Mouse (Mus musculus) liver, embryonic 14.5 days (tissue): Measurements from ENCODE around the gene Tagln2. TPM values are rescaled to one million over a fixed set of nuclear protein-coding genes. Genes with fewer than 3 reads are reported as not detected.

ENCODE experiments used
- ATAC-seq: fragments of 200-750 bp; cut with Nextera tagmentation; 2 replicates; pipeline ENCODE4 v1.8.0; 2017; ENCODE audit warnings: moderate number of reproducible peaks, mild to moderate bottlenecking, moderate library complexity; ENCODE audit not compliant: insufficient read depth
- DNase-seq, 3 experiments: peaks; one replicate each; pipeline ENCODE4 v3.0.0-alpha.2; 2012 to 2013; ENCODE audit warnings: low read depth in 3 of 3, low spot score in 3 of 3
- H3K27ac ChIP-seq: fragments of 300-500 bp; sonication (generic); 2 replicates; pipeline ENCODE4 v1.5.1; 2014; ENCODE audit warnings: moderate library complexity, mild to moderate bottlenecking, control low read depth, inconsistent platforms
- H3K27me3 ChIP-seq: fragments of 300-500 bp; sonication (generic); 2 replicates; pipeline ENCODE4 v1.6.1; 2014; ENCODE audit warnings: mild to moderate bottlenecking, low read length, moderate library complexity; ENCODE audit not compliant: control insufficient read depth, insufficient read depth
- H3K36me3 ChIP-seq: fragments of 300-500 bp; sonication (generic); replicated peaks from 2 replicates; pipeline ENCODE4 v1.6.1; 2014; ENCODE audit warnings: low read depth; ENCODE audit not compliant: control insufficient read depth, insufficient read depth
- H3K4me1 ChIP-seq, 2 experiments: fragments of 200-500 bp in 1 of 2; fragments of 300-500 bp in 1 of 2; sonication (generic) in 1 of 2; replicated peaks; 2 replicates each; pipeline ENCODE4 v1.6.1; 2012 to 2014; ENCODE audit warnings: antibody characterized with exemption in 1 of 2, inconsistent platforms in 1 of 2, low read length in 1 of 2; ENCODE audit not compliant: control insufficient read depth in 2 of 2, insufficient read depth in 2 of 2
- H3K4me2 ChIP-seq: fragments of 300-500 bp; sonication (generic); 2 replicates; pipeline ENCODE4 v1.6.1; 2014; ENCODE audit warnings: low read depth, mild to moderate bottlenecking, control low read depth, moderate library complexity
- H3K4me3 ChIP-seq, 2 experiments: fragments of 200-500 bp in 1 of 2; fragments of 300-500 bp in 1 of 2; sonication (generic) in 1 of 2; 2 replicates each; pipeline ENCODE4 v1.5.1; 2012 to 2014; ENCODE audit warnings: low read depth in 2 of 2, low read length in 2 of 2, mild to moderate bottlenecking in 2 of 2, control low read depth in 1 of 2, inconsistent platforms in 1 of 2, moderate library complexity in 1 of 2; ENCODE audit not compliant: insufficient read depth in 1 of 2
- H3K9ac ChIP-seq: fragments of 300-500 bp; sonication (generic); replicated peaks from 2 replicates; pipeline ENCODE4 v1.6.1; 2014; ENCODE audit warnings: mild to moderate bottlenecking, control low read depth, moderate library complexity
- H3K9me3 ChIP-seq: fragments of 300-500 bp; sonication (generic); 2 replicates; pipeline ENCODE4 v1.6.1; 2016; ENCODE audit warnings: low read length, mixed read lengths; ENCODE audit not compliant: control insufficient read depth
- CTCF ChIP-seq: IDR thresholded peaks from 2 replicates; pipeline ENCODE4 v1.5.1; 2016; ENCODE audit warnings: antibody characterized with exemption, low read depth, control low read depth
- EP300 ChIP-seq: IDR thresholded peaks from 2 replicates; pipeline ENCODE4 v1.6.1; 2016; ENCODE audit warnings: antibody characterized with exemption, low read depth
- WGBS: fragments of 180-500 bp; shearing (Covaris S2); extraction: QIAGEN DNeasy Blood & Tissue Kit; methylation state at CpG from one replicate; pipeline ENCODE4 v1.1.7; 2014; ENCODE audit not compliant: insufficient replicate concordance; 5-methylcytosine and 5-hydroxymethylcytosine counted together
- polyA plus RNA-seq, 2 experiments: library from polyadenylated mRNA; depleted of rRNA in 1 of 2; stranded (reverse) in 1 of 2; unstranded in 1 of 2; fragments of >200 nt; fragmentation: Nextera tagmentation in 1 of 2; extraction: Ambion mirVana in 1 of 2; gene quantifications; 2 replicates each; pipeline versions ENCODE4 v1.2.1 to v1.2.3; 2012 to 2014

Gene Tagln2
- polyA plus RNA-seq, 2 experiments: 75.1 to 94.4 TPM

DNA sequence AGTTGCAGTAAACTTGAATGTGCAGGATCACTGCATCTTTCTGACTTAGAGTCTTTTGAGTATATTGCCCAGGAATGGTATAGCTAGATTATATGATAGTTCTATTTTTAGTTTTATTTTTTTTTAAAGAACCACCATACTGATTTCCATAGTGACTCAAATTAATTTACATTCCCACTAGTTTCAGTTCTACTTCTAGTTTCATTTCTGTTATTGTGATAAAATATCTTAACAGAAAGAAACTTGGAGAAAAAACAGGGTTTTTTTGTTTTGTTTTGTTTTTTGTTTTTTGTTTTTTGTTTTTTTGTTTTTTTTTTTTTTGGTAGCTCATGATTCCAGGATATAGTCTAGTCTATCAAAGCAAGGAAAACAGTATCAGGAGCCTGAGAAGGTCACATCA is 26.9 kb upstream of the Tagln2 start:
- Histone ChIP-seq H3K27me3 (no peaks in the 10 kb centered on the region), H3K4me2 (no peak overlapping the region), H3K9ac (no peak overlapping the region), H3K4me1 (peaks cover 0 to 15% of the 10 kb centered on the region in 2 experiments; a peak in 2 of 4 replicates), H3K27ac (no peak overlapping the region), H3K36me3 (no peaks in the 10 kb centered on the region), H3K9me3 (no peaks in the 10 kb centered on the region), H3K4me3 (no peak overlapping the region)
- TF ChIP-seq CTCF (no peak), EP300 (no peak)
- ATAC-seq (no peak), DNase-seq (no peak)

GRCm38 (mm10) chr1:172474196-172474595 is 25.7 kb upstream of the Tagln2 start:
- no peak for DNase-seq
- no peak overlapping the region for H3K27ac ChIP-seq
- peaks cover 0 to 15% of the 10 kb centered on the region in 2 experiments; a peak in 2 of 4 replicates for H3K4me1 ChIP-seq
- 59% methylated on average over 3 of the region's 3 CpGs for WGBS
- TF ChIP-seq EP300: no peak
- no peak for TF ChIP-seq CTCF
- no peak for ATAC-seq
- H3K9me3 ChIP-seq: no peaks in the 10 kb centered on the region
- no peaks in the 10 kb centered on the region for H3K36me3 ChIP-seq
- no peaks in the 10 kb centered on the region for H3K27me3 ChIP-seq
- H3K9ac ChIP-seq: no peak overlapping the region
- H3K4me3 ChIP-seq: no peak overlapping the region
- no peak overlapping the region for H3K4me2 ChIP-seq

DNA sequence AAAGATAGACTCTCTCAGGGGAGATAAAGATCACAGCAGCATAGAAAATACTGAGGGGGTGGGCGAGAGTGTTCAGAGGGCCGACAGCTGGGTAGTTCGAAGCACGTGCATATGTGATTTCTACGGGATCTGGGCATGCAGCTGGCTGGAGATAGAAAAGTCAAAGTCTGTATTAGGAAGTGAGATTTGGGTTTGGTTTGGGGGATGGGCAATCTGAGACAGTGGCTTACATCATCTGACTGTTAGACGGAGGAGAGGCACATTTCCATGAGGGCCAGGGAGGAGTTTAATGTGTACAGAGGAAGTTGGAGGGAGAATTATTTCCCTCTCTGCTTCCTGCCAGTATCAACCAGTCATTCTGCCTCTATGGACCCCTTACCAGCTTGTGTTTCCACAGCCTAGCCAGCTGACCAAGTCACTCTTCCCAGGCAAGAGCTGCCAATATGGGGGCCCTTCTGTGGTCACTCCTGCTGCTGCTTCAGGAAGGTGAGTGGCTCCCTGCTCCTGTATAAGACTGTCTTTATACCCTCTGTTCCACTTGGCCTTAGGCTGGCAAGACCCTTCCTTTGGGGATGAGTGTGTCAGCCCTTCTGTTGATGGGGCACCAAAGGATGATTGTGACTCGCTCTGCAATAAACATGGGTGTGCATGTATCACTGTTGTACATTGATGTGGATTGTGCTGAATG is 24.6 kb upstream of the Tagln2 start, which contains the start of gene Slamf9:
Gene Slamf9 (plus strand): TSS at position 305 of the 688 bp plus-strand sequence.
- Histone ChIP-seq H3K4me3 (no peak within 1 kb of the TSS), H3K27me3 (no peaks in the 10 kb centered on the region), H3K27ac (no peak within 1 kb of the TSS), H3K9ac (no peak within 1 kb of the TSS), H3K4me1 (peaks cover 0 to 11% of the 10 kb centered on the region in 2 experiments; a peak in 2 of 4 replicates), H3K9me3 (no peaks in the 10 kb centered on the region), H3K4me2 (no peak within 1 kb of the TSS), H3K36me3 (no peaks in the 10 kb centered on the region)
- TF ChIP-seq CTCF: no peak
- ATAC-seq: peak; percentile 43
- DNase-seq: no peak
- 13% methylated on average over 7 of the region's 7 CpGs for WGBS

GRCm38 (mm10) chr1:172478020-172478419 is 21.8 kb upstream of the Tagln2 start:
- H3K36me3 ChIP-seq: no peaks in the 10 kb centered on the region
- peaks cover 8% of the 10 kb centered on the region for H3K27me3 ChIP-seq
- no peak overlapping the region for H3K4me2 ChIP-seq
- H3K9me3 ChIP-seq: no peaks in the 10 kb centered on the region
- TF ChIP-seq EP300 (no peak), CTCF (no peak)
- H3K4me3 ChIP-seq: no peak overlapping the region
- peaks cover 0 to 11% of the 10 kb centered on the region in 2 experiments; a peak in 2 of 4 replicates for H3K4me1 ChIP-seq
- H3K9ac ChIP-seq: no peak overlapping the region
- H3K27ac ChIP-seq: no peak overlapping the region
- DNase-seq (no peak), ATAC-seq (no peak)
- WGBS: 29% methylated on average over 5 of the region's 5 CpGs

DNA sequence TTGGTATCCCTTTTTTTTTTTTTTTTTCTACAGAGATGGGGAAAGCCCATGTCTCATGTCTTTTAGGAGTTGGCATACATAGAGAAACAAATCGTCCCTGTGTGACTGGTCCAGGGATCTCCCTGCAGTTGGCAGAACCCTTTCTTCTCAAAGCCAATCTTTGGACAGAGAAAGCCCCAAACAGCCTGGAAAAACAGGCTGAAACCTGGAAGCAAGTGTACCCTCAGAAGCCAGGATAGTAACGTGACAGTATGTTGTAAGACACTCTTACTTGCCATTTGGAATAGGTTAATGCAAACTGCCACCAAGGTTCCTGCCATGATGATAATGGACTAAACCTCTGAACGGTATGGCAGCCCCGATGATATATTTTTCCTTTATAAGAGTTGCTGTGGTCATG is 19.5 kb upstream of the Tagln2 start:
- WGBS: 61% methylated on average over 4 of the region's 4 CpGs
- Histone ChIP-seq H3K9me3 (no peaks in the 10 kb centered on the region), H3K4me3 (no peak overlapping the region), H3K36me3 (no peaks in the 10 kb centered on the region), H3K4me1 (peaks cover 0 to 3% of the 10 kb centered on the region in 2 experiments; a peak in 2 of 4 replicates), H3K9ac (no peak overlapping the region), H3K27me3 (peaks cover 8% of the 10 kb centered on the region), H3K4me2 (no peak overlapping the region), H3K27ac (no peak overlapping the region)
- no peak for DNase-seq
- no peak for ATAC-seq
- TF ChIP-seq CTCF: no peak
- no peak for TF ChIP-seq EP300
